Mouse (Mus musculus) brain, embryonic 14.5 days (tissue): ENCODE results near the gene Omp. TPM values are rescaled to one million over a fixed set of nuclear protein-coding genes. Genes with fewer than 3 reads are reported as not detected.
"Not testable (repeated sequence)": the region's sequence is repeated elsewhere in the genome, so short reads cannot be mapped to it uniquely, and the experiment has no call there.

Experiments
- DNase-seq: peaks from one replicate; pipeline ENCODE4 v3.0.0-alpha.2; 2011; ENCODE audit warnings: low read depth
- CTCF ChIP-seq: fragments of 200-500 bp; IDR thresholded peaks from 2 replicates; pipeline ENCODE4 v1.5.1; 2012; ENCODE audit warnings: inconsistent platforms, mild to moderate bottlenecking, moderate library complexity, borderline replicate concordance; ENCODE audit not compliant: insufficient read depth, insufficient read length; ENCODE audit errors: extremely low read depth
- POLR2A ChIP-seq: fragments of 200-500 bp; IDR thresholded peaks from 2 replicates; pipeline ENCODE4 v1.6.1; 2012; ENCODE audit warnings: mild to moderate bottlenecking, inconsistent platforms, borderline replicate concordance; ENCODE audit not compliant: poor library complexity, insufficient read depth, insufficient read length, severe bottlenecking; ENCODE audit errors: extremely low read depth
- polyA plus RNA-seq: library from polyadenylated mRNA; depleted of rRNA; stranded (reverse); fragments of >200 nt; gene quantifications from 2 replicates; pipeline ENCODE4 v1.2.3, GENCODE M21; 2012; rRNA removed

The Omp gene
- 0.18 and 0.33 TPM in 2 replicates for polyA plus RNA-seq

GRCm38 (mm10) chr7:98145402-98145801 lies at the start of gene Omp:
Omp (minus strand) TSS chr7:98145502.
- TF ChIP-seq POLR2A (no peak), CTCF (no peak)
- no peak for DNase-seq

GRCm38 (mm10) chr7:98194026-98194792 lies 48.9 kb upstream of the Omp start:
- TF ChIP-seq CTCF (no peak), POLR2A (no peak)
- peak; percentile 66 for DNase-seq

GRCm38 (mm10) chr7:98193515-98194025 lies 48.3 kb upstream of the Omp start:
- peak; percentile 78 for DNase-seq

GRCm38 (mm10) chr7:98191571-98192250 lies 46.4 kb upstream of the Omp start:
- TF ChIP-seq CTCF, result peak; percentile 52; the same call in 1 of the 2 replicates
- TF ChIP-seq POLR2A, result no peak
- DNase-seq, result no peak

More at GRCm38 (mm10) chr7:98193515-98194025, 48.3 kb upstream of the Omp start:
- no peak for TF ChIP-seq POLR2A
- peak; percentile 49; the same call in 1 of the 2 replicates for TF ChIP-seq CTCF

- TF ChIP-seq CTCF, result no peak
- no peak for DNase-seq
Measured at GRCm38 (mm10) chr7:98190578-98190977, 45.3 kb upstream of the Omp start.

GRCm38 (mm10) chr7:98189745-98190144 lies 44.4 kb upstream of the Omp start:
- no peak for DNase-seq

GRCm38 (mm10) chr7:98188680-98189079 lies 43.4 kb upstream of the Omp start:
- no peak for DNase-seq
- TF ChIP-seq POLR2A, result no peak
- no peak for TF ChIP-seq CTCF

More at GRCm38 (mm10) chr7:98189745-98190144, 44.4 kb upstream of the Omp start:
- TF ChIP-seq CTCF (no peak), POLR2A (no peak)

- TF ChIP-seq CTCF (no peak), POLR2A (no peak)
- no peak for DNase-seq
Measured at GRCm38 (mm10) chr7:98188238-98188637, 42.9 kb upstream of the Omp start.

GRCm38 (mm10) chr7:98187332-98187731 lies 42.0 kb upstream of the Omp start:
- DNase-seq, result not testable (repeated sequence)

GRCm38 (mm10) chr7:98186637-98187036 lies 41.3 kb upstream of the Omp start:
- peak; percentile 96 for DNase-seq
- no peak for TF ChIP-seq CTCF
- no peak for TF ChIP-seq POLR2A

- DNase-seq, result peak; percentile 72
- TF ChIP-seq POLR2A (no peak), CTCF (no peak)
Measured at GRCm38 (mm10) chr7:98185326-98185725, 40.0 kb upstream of the Omp start.

GRCm38 (mm10) chr7:98178560-98179231 lies 33.4 kb upstream of the Omp start:
- TF ChIP-seq POLR2A, result no peak
- TF ChIP-seq CTCF, result no peak
- DNase-seq, result no peak

- TF ChIP-seq CTCF, result peak; percentile 49; the same call in 1 of the 2 replicates
- TF ChIP-seq POLR2A, result no peak
- DNase-seq, result peak; percentile 86
Measured at GRCm38 (mm10) chr7:98177929-98178559, 32.7 kb upstream of the Omp start, which contains the start of gene Capn5. Capn5 (minus strand) TSS chr7:98178274.

- no peak for TF ChIP-seq CTCF
- no peak for TF ChIP-seq POLR2A
- no peak for DNase-seq
Measured at GRCm38 (mm10) chr7:98177566-98177928, 32.2 kb upstream of the Omp start.
